Mouse (Mus musculus) heart, embryonic 16.5 days (tissue): Measurements from ENCODE around the gene Ear6. TPM values are rescaled to one million over a fixed set of nuclear protein-coding genes. Genes with fewer than 3 reads are reported as not detected.
A peak's percentile ranks its signal among the peaks of the same experiment; 100 is the strongest.
"Not testable (repeated sequence)": the region's sequence is repeated elsewhere in the genome, so short reads cannot be mapped to it uniquely, and the experiment has no call there.

Experiments used
- ATAC-seq: fragments of 200-750 bp; cut with Nextera tagmentation; replicated peaks from 2 replicates; pipeline ENCODE4 v1.8.0; 2017; ENCODE audit warnings: moderate number of reproducible peaks; ENCODE audit not compliant: insufficient read depth, low FRiP score; ENCODE audit errors: extremely low read depth
- H3K27ac ChIP-seq: fragments of 300-500 bp; sonication (generic); 2 replicates; pipeline ENCODE4 v1.5.1; 2014; ENCODE audit warnings: mild to moderate bottlenecking, low read length, control low read depth, moderate library complexity
- H3K27me3 ChIP-seq: fragments of 300-500 bp; sonication (generic); 2 replicates; pipeline ENCODE4 v1.6.1; 2014; ENCODE audit warnings: low read length, mixed read lengths; ENCODE audit not compliant: control insufficient read depth, insufficient read depth
- H3K36me3 ChIP-seq: fragments of 300-500 bp; sonication (generic); 2 replicates; pipeline ENCODE4 v1.6.1; 2014; ENCODE audit not compliant: control insufficient read depth, insufficient read depth
- H3K4me1 ChIP-seq: fragments of 300-500 bp; sonication (generic); 2 replicates; pipeline ENCODE4 v1.6.1; 2014; ENCODE audit warnings: low read length, mixed read lengths; ENCODE audit not compliant: control insufficient read depth, insufficient read depth
- H3K4me2 ChIP-seq: fragments of 300-500 bp; sonication (generic); 2 replicates; pipeline ENCODE4 v1.6.1; 2014; ENCODE audit warnings: low read depth, mild to moderate bottlenecking, control low read depth, low read length
- H3K4me3 ChIP-seq: fragments of 300-500 bp; sonication (generic); 2 replicates; pipeline ENCODE4 v1.5.1; 2014; ENCODE audit warnings: mild to moderate bottlenecking, control low read depth, low read length
- H3K9ac ChIP-seq: fragments of 300-500 bp; sonication (generic); 2 replicates; pipeline ENCODE4 v1.6.1; 2014; ENCODE audit warnings: low read length, control low read depth
- H3K9me3 ChIP-seq: fragments of 300-500 bp; sonication (generic); replicated peaks from 2 replicates; pipeline ENCODE4 v1.6.1; 2016; ENCODE audit warnings: low read length; ENCODE audit not compliant: control insufficient read depth
- WGBS: fragments of 180-500 bp; shearing (Covaris S2); extraction: QIAGEN DNeasy Blood & Tissue Kit; methylation state at CpG from one replicate; pipeline ENCODE4 v1.1.7; 2014; 5-methylcytosine and 5-hydroxymethylcytosine counted together
- polyA plus RNA-seq: library from polyadenylated mRNA; unstranded; fragments of >200 nt; fragmentation: Nextera tagmentation; extraction: Ambion mirVana; gene quantifications from 2 replicates; pipeline ENCODE4 v1.2.1, GENCODE M21; 2015

Gene Ear6
- polyA plus RNA-seq, 1 experiment from 2014 or later: not detected

DNA sequence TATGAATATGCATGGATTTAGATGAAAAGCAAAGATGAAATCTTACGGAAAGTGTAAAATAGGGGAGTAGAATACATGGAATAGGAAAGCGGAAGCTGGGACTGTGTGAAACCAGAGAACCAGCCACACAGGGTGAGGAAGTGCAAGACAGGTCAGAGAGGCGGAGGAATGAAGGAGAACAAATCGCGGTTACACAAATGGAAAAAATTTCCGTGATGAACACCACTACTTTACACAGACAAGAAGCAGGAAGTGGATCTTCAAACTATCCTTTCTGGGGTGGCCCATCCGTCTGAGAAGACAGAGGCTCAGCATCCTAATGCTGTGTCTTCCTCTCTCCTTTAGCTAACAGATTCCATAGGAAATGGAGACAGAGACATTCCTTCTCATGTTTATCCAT is 1.8 kb downstream of the Ear6 start:
- not testable (repeated sequence) for H3K4me2 ChIP-seq, H3K4me1 ChIP-seq, H3K9me3 ChIP-seq, H3K9ac ChIP-seq, H3K27me3 ChIP-seq, ATAC-seq, H3K27ac ChIP-seq, H3K36me3 ChIP-seq, H3K4me3 ChIP-seq
- 72% methylated on average over 7 of the region's 7 CpGs for WGBS

DNA sequence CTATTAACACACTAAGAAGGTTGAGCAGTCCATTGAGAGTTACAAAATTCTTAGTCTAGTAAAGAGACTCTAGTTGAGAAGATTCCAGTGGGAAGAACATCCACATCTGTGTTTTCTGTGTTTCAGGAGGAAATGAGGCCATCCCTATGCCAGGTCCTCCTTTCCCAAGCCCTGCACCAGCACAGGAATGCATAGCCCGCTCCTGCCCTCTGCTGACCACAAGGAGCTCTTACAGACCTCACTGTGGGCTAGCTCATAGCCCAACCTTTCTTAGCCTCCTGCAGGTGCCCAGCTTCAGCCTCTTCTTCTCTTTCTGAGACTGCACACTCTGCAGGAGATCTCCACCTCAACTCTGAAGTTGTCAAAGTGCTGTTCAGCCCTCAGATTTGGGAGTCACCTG is 10.1 kb downstream of the Ear6 start:
- not testable (repeated sequence) for ATAC-seq

DNA sequence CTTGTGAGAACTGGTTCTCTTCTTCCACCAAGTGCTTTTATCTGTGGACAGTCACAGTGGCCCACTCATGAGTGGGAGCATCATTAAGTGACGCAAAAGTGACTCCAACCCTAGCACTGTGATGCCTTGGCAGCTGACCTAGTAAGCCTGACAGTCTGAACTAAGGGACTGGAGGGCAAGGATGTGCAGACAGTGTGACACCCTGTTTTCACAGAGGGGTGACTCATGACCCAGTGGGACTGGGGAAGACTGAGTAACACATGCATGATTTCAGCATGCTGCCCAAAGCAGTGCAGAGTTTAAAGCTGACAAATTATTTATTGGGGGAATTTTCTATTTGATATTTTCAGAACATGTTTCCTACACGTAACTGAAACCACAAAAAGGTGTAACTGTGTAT is 17.3 kb downstream of the Ear6 start:
- H3K9ac ChIP-seq: no peak overlapping the region
- no peak overlapping the region for H3K27ac ChIP-seq
- WGBS: 68% methylated on average over 2 of the region's 2 CpGs
- H3K4me1 ChIP-seq: no peaks in the 10 kb centered on the region
- H3K36me3 ChIP-seq: no peaks in the 10 kb centered on the region
- no peaks in the 10 kb centered on the region for H3K9me3 ChIP-seq
- no peak overlapping the region for H3K4me3 ChIP-seq
- ATAC-seq: no peak
- no peak overlapping the region for H3K4me2 ChIP-seq
- no peaks in the 10 kb centered on the region for H3K27me3 ChIP-seq

More for the DNA sequence above, 10.1 kb downstream of the Ear6 start:
- H3K4me3 ChIP-seq, H3K36me3 ChIP-seq, H3K9me3 ChIP-seq, H3K27me3 ChIP-seq, H3K4me2 ChIP-seq, H3K27ac ChIP-seq, H3K4me1 ChIP-seq, H3K9ac ChIP-seq: not testable (repeated sequence)
- 22% methylated on average over 1 of the region's 1 CpGs for WGBS

DNA sequence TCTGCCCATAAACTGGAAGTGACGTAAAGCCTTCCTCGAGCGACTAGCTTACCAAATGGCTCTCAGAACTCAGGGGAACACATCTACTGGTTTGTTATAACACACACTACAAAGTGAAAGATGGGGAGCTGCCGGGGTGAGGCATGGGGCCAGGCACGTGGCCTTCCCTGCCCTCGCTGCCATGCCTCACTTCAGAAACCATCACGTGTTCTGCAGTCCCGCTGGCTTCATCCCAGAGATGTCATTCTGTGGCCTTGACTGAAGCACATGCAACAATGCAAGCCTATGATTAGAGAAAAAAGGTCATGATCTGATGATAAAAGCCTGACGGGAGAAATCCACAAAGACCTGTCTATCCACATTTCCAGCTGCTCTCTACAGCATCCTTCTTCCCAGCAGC is 18.2 kb downstream of the Ear6 start:
- no peaks in the 10 kb centered on the region for H3K4me1 ChIP-seq
- ATAC-seq: no peak
- no peaks in the 10 kb centered on the region for H3K9me3 ChIP-seq
- no peak overlapping the region for H3K4me3 ChIP-seq
- no peaks in the 10 kb centered on the region for H3K36me3 ChIP-seq
- no peak overlapping the region for H3K4me2 ChIP-seq
- no peak overlapping the region for H3K9ac ChIP-seq
- no peaks in the 10 kb centered on the region for H3K27me3 ChIP-seq
- H3K27ac ChIP-seq: no peak overlapping the region
- WGBS: 67% methylated on average over 9 of the region's 9 CpGs

DNA sequence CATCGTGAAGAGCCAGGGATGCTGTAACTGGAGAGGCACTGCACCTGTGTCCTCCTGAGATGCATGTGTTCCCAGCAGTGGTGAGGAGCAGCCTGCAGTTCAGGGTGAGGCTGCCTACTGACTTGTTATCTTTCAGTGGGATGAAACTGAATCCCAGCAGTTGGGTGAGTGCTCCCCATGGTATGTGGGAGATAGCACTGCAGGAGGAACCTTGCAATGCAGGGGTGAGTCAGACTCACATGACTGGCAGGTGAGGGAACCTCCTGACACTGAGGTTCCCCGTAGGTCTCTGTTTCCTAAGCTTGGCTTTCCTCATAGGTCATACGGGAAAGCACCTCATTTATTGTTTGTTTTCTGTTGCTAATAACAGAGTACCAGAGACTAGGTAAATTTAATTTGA is 24.0 kb downstream of the Ear6 start:
- ATAC-seq: no peak
- Histone ChIP-seq H3K9me3 (no peaks in the 10 kb centered on the region), H3K27ac (no peak overlapping the region), H3K36me3 (no peaks in the 10 kb centered on the region), H3K4me1 (no peaks in the 10 kb centered on the region), H3K27me3 (no peaks in the 10 kb centered on the region), H3K4me2 (no peak overlapping the region), H3K4me3 (no peak overlapping the region), H3K9ac (no peak overlapping the region)
- 67% methylated on average over 3 of the region's 3 CpGs for WGBS

DNA sequence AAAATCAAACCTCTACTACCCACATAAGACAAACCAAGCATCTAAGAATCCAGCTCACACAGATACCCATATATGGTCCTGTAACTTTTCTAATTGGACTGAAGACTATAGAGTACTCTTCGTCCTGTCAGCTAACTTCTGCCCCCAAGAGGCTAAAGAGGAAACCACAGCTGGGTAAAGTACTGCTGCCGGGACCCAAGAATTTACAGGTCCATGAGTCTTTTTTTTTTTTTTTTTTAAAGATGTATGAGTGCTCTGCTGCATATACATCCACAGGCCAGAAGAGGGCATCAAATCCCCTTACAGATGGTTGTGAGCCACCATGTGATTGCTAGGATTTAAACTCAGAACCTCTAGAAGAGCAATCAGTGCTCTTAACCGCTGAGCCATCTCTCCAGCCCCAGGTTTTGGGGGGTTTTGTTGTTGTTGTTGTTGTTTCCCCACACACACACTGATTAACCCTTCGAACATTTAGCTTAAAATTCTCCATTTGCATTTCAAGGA is 30.1 kb downstream of the Ear6 start:
- H3K4me2 ChIP-seq: peak overlapping the region; percentile 95
- 0% methylated on average over 4 of the region's 4 CpGs for WGBS
- peak; percentile 25; the same call in 1 of the 2 replicates for ATAC-seq
- peaks cover 11% of the 10 kb centered on the region for H3K4me1 ChIP-seq
- H3K27ac ChIP-seq: peak overlapping the region; percentile 69
- peak overlapping the region; percentile 86 for H3K4me3 ChIP-seq
- H3K9me3 ChIP-seq: no peaks in the 10 kb centered on the region
- H3K9ac ChIP-seq: peak overlapping the region; percentile 70
- H3K27me3 ChIP-seq: no peaks in the 10 kb centered on the region
- peaks cover 19% of the 10 kb centered on the region for H3K36me3 ChIP-seq

DNA sequence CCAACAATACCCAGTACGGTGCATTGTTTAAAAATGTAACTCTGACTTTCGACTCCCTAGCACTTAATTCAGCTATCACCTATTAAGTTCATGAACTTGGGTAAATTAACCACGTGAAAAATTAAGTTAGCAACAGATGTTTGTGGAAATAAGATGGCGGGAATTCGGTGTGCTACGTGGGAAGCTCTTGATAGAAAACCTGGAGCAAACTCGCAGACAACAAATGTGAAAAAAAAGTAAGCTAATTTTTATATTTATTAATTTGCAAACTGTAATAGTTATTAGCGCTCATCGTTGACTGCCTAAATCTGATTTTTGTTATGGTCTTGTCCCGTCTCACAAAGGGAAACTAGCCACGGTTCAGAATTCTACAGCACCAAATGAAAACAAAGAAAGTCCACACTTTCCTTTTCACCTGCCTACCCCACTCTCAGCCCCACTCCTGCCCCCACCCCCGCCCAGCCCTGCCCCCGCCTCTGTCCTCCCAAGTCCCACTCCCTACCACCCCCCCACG is 30.6 kb downstream of the Ear6 start:
- Histone ChIP-seq H3K4me3 (peak overlapping the region; percentile 86), H3K4me2 (peak overlapping the region; percentile 95), H3K9me3 (no peaks in the 10 kb centered on the region), H3K27ac (peak overlapping the region; percentile 69), H3K9ac (peak overlapping the region; percentile 70), H3K36me3 (peaks cover 24% of the 10 kb centered on the region), H3K4me1 (peaks cover 11% of the 10 kb centered on the region), H3K27me3 (no peaks in the 10 kb centered on the region)
- ATAC-seq: peak; percentile 1; the same call in 1 of the 2 replicates
- WGBS: 2% methylated on average over 14 of the region's 14 CpGs

DNA sequence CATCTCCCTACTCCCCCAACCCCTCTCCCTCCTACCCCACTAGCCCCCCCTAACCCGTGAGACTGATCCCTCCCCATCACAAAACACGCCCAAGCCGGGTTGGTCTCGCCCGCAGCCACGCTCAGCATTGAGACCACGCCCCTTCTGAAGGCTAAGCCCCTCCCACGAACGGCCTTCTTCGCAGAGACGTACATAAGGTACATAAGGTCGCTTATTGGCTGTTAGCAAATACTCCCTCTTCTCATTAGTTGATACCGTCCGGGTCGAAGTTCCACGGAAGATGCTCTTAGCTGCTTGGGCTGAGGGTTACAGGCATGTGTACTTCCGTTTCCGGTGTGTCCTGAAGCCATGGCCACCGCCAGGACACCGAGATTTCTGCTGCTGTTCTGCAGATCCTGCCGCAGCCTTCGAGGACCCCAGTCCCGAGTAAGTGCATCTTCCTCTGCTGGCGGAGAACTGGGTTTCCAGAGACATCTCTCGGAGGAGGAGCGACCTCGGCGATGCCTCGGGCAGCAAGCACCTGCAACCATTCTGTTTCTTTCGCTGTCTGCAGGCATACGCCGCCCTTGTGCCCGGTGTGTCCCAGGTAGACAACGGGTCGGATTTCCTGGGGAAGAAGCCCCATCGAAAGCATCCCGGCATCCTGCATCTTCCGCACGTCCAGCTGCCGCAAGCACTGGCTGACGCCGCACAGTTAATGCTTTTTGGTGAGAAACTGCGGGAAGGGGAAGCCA is 31.3 kb downstream of the Ear6 start, which contains the start of gene Mettl17:
Mettl17 (plus strand) TSS at position 245 of the 734 bp plus-strand sequence.
- peaks cover 11% of the 10 kb centered on the region for H3K4me1 ChIP-seq
- under 1% methylated on average over 43 of the region's 43 CpGs for WGBS
- peak within 1 kb of the TSS; percentile 69 for H3K27ac ChIP-seq
- ATAC-seq: peak; percentile 95
- H3K9me3 ChIP-seq: no peaks in the 10 kb centered on the region
- no peaks in the 10 kb centered on the region for H3K27me3 ChIP-seq
- peak within 1 kb of the TSS; percentile 86 for H3K4me3 ChIP-seq
- H3K36me3 ChIP-seq: peaks cover 30% of the 10 kb centered on the region
- H3K4me2 ChIP-seq: peak within 1 kb of the TSS; percentile 95
- H3K9ac ChIP-seq: peak within 1 kb of the TSS; percentile 77

DNA sequence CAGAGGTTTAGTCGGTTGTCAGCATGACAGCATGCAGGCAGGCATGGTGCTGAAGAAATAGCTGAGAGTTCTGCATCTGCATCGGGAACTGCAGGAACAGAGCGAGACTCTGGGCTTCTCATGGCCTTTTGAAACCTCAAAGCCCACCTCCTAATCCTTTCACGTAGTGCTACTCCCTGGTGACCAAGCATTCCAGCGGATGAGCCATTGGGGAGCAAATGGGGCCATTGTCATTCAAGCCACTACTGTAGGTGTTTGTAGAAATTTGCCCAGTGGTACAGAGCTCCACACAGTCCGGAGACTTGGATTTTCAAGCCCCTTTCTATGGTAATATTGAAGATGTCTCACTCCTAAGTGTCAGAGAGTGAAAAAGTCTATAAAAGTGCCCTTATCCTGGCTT is 32.6 kb downstream of the Ear6 start:
- no peak overlapping the region for H3K4me3 ChIP-seq
- no peak for ATAC-seq
- peaks cover 11% of the 10 kb centered on the region for H3K4me1 ChIP-seq
- H3K27ac ChIP-seq: no peak overlapping the region
- no peaks in the 10 kb centered on the region for H3K27me3 ChIP-seq
- H3K4me2 ChIP-seq: peak overlapping the region; percentile 95
- H3K9me3 ChIP-seq: no peaks in the 10 kb centered on the region
- no peak overlapping the region; the same call in 1 of the 2 replicates for H3K9ac ChIP-seq
- WGBS: 57% methylated on average over 6 of the region's 6 CpGs
- H3K36me3 ChIP-seq: peaks cover 41% of the 10 kb centered on the region
